Mouse (Mus musculus) stomach, postnatal 0 days (tissue): Measurements from ENCODE around the gene Mrpl50.

Source experiments
- CTCF ChIP-seq: IDR thresholded peaks from 2 replicates; pipeline ENCODE4 v1.5.1; 2016; ENCODE audit warnings: antibody characterized with exemption, low read depth, mild to moderate bottlenecking, moderate library complexity
- EP300 ChIP-seq: optimal IDR thresholded peaks from 2 replicates; pipeline ENCODE3; 2016; ENCODE audit warnings: antibody characterized with exemption

DNA sequence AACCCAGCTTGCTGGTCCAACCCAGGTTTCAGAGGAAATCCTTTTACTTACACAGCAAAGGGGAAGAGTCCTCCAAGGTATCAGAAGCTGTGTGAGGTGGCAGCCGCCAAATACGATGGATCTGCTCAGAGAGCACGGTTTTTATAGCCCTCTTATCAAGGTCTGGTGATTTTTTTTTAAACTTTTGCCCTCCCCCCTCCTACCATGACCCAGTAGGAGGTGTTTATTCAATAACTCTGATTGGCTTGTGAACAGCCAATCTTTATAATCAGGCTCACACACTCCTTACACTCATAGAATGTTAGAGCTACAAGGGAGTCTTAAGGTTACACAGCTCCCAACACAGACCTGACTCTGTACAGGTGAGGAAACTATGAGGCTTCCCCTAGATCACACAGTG lies 28.5 kb upstream of the Mrpl50 start, which contains the start of gene Aldob:
- TF ChIP-seq CTCF (no peak), EP300 (no peak)
